Mouse (Mus musculus) heart, postnatal 0 days (tissue): ENCODE results near the gene Ptpn22.

ENCODE experiments used
- CTCF ChIP-seq: IDR thresholded peaks from 2 replicates; pipeline ENCODE4 v1.5.1; 2016; ENCODE audit warnings: antibody characterized with exemption, control low read depth, low read depth
- EP300 ChIP-seq: IDR thresholded peaks from 2 replicates; pipeline ENCODE4 v1.6.1; 2016; ENCODE audit warnings: antibody characterized with exemption, low read depth

DNA sequence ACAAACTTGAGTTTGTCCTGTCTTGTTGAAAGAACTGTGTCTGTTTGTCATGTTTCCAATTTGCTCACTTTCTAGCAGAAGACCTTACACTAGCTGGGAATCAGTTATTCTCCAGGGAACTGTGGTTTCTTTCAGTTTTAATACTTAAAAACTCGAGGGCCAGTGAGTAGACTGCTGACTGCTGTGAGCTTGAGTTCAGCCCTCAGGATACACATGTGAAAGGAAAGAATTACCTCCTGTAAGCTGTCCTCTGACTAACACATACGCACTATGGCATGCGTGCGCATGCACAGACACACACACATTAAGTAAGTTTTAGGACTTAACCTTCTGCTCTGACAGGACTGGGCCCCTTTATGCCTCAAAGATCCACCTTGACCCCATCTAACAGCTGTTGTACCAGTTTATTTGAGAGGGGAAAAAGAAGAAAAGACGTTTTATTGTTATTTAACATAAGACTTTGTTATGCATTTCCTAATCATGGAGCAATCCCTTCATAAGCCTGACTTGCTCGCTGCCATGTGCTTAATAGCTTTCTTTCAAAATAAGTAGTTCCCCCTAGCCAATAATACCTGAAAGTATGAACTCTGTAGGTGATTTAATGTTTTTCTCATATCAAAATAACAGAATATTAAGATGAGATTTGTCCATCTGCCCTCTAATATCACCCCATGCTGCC is 24.2 kb upstream of the Ptpn22 start:
- TF ChIP-seq CTCF (no peak), EP300 (no peak)
